Mouse (Mus musculus) hematopoietic stem cell, adult 5-6 weeks (primary cell): ENCODE results near the gene Caly. TPM values are rescaled to one million over a fixed set of nuclear protein-coding genes. Genes with fewer than 3 reads are reported as not detected.

Source experiments
- ATAC-seq, 2 experiments: fragments of 125-278 bp in 1 of 2; replicated peaks in 1 of 2; 2 replicates each; pipeline ENCODE4 v1.8.0; 2016 to 2017; ENCODE audit warnings: inconsistent platforms in 2 of 2, mild to moderate bottlenecking in 2 of 2, moderate number of reproducible peaks in 2 of 2, low read depth in 1 of 2, moderate TSS enrichment in 1 of 2; ENCODE audit not compliant: low FRiP score in 2 of 2, poor library complexity in 2 of 2, severe bottlenecking in 2 of 2, insufficient read depth in 1 of 2, low TSS enrichment in 1 of 2
- total RNA-seq: library from RNA; stranded (forward); fragments of 172-1452, 232-1000 nt; gene quantifications from 2 replicates; pipeline ENCODE4 v1.2.3, GENCODE M21; 2017

Caly gene
- total RNA-seq, 1 experiment from 2014 or later = not detected

GRCm38 (mm10) chr7:140057413-140058407, 24.6 kb downstream of the Caly start:
- ATAC-seq = no peak

- ATAC-seq = no peak
Measured at GRCm38 (mm10) chr7:140054124-140054523, 28.2 kb downstream of the Caly start.

GRCm38 (mm10) chr7:140049115-140049689, 33.1 kb downstream of the Caly start:
- peak; percentile 36 to 40; a peak in 2 of 4 replicates for ATAC-seq

GRCm38 (mm10) chr7:140048361-140049114, 33.8 kb downstream of the Caly start, which contains the start of gene Msx3:
Msx3 (minus strand) TSS chr7:140049089.
- ATAC-seq = peak in 1 of 2 experiments; percentile 10; a peak in 1 of 4 replicates

- ATAC-seq = peak; percentile 11 to 17; a peak in 1 of 4 replicates
Measured at GRCm38 (mm10) chr7:140047811-140048311, 34.5 kb downstream of the Caly start.

- ATAC-seq = no peak
Measured at GRCm38 (mm10) chr7:140045546-140045945, 36.8 kb downstream of the Caly start.

- no peak for ATAC-seq
Measured at GRCm38 (mm10) chr7:140042728-140043127, 39.6 kb downstream of the Caly start.

- no peak for ATAC-seq
Measured at GRCm38 (mm10) chr7:140037171-140037555, 45.2 kb downstream of the Caly start.

GRCm38 (mm10) chr7:140036281-140037170, 45.8 kb downstream of the Caly start, which contains the start of the genes Zfp511 and Tubgcp2:
Zfp511 (plus strand) TSS chr7:140036391.
Tubgcp2 (minus strand) TSS chr7:140036669.
- peak; percentile 93 to 94 for ATAC-seq

GRCm38 (mm10) chr7:140035456-140035855, 46.9 kb downstream of the Caly start:
- no peak for ATAC-seq

- ATAC-seq = no peak
Measured at GRCm38 (mm10) chr7:140033386-140033785, 49.0 kb downstream of the Caly start.

- no peak for ATAC-seq
Measured at GRCm38 (mm10) chr7:140032366-140032765, 50.0 kb downstream of the Caly start.

GRCm38 (mm10) chr7:140031771-140032170, 50.6 kb downstream of the Caly start:
- ATAC-seq = no peak
